Mouse (Mus musculus) cortical plate, adult 2 months (tissue): ENCODE data around the gene Scarb1.

Experiments used
- CTCF ChIP-seq: fragments of 200-500 bp; IDR thresholded peaks from 2 replicates; pipeline ENCODE4 v1.5.1; 2011; ENCODE audit warnings: mild to moderate bottlenecking, control low read depth, low read length; ENCODE audit not compliant: insufficient read depth; ENCODE audit errors: extremely low read depth
- POLR2A ChIP-seq: fragments of 200-500 bp; IDR thresholded peaks from 2 replicates; pipeline ENCODE4 v1.6.1; 2011; ENCODE audit warnings: mild to moderate bottlenecking, low read length, control low read depth; ENCODE audit not compliant: insufficient read depth; ENCODE audit errors: extremely low read depth

DNA sequence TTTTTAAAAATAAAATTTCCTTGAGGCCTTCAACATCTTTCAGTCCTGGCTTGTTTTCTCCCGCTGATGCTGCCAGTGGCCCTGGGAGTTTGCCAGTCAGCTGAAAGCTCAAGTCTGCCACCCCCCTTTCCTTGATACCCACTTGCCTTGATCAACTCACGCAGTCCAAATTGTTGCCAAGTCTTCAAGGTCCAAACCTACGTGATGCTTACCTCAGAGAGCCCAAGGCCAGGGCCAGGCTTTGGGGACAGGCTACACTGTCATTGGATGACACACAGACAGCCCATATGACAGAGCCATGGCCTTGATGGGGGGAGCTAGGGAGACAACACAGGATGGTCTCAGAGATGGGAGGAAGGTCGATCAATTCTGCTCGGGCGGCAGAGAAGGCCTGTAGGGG, 3.4 kb upstream of the Scarb1 start:
- no peak for TF ChIP-seq CTCF
- TF ChIP-seq POLR2A = no peak
